Mouse (Mus musculus) c-Kit-negative CD71-positive TER-119-positive erythroid progenitor cells, embryonic 14.5 days (primary cell): ENCODE measurements around the gene Usp25.

Experiments
- DNase-seq: peaks from one replicate; pipeline ENCODE4 v3.0.0-alpha.2; 2013; ENCODE audit warnings: low read depth, low spot score

Usp25 gene

GRCm38 (mm10) chr16:77140651-77141050 lies 127.1 kb downstream of the Usp25 start:
- no peak for DNase-seq

- no peak for DNase-seq
Observed at GRCm38 (mm10) chr16:77146801-77147200, 133.3 kb downstream of the Usp25 start.

GRCm38 (mm10) chr16:77150338-77150737 lies 136.8 kb downstream of the Usp25 start:
- DNase-seq: no peak

GRCm38 (mm10) chr16:77150884-77151283 lies 137.4 kb downstream of the Usp25 start:
- DNase-seq: no peak

GRCm38 (mm10) chr16:77152288-77152687 lies 138.8 kb downstream of the Usp25 start:
- no peak for DNase-seq

- DNase-seq: no peak
Observed at GRCm38 (mm10) chr16:77153216-77153715, 139.8 kb downstream of the Usp25 start.

- no peak for DNase-seq
Observed at GRCm38 (mm10) chr16:77153815-77154214, 140.3 kb downstream of the Usp25 start.

- DNase-seq: no peak
Observed at GRCm38 (mm10) chr16:77154831-77155230, 141.3 kb downstream of the Usp25 start.
